Mouse (Mus musculus) 3T3-L1 (cell line): Measurements from ENCODE around the gene Icam1.

Source experiments
- DNase-seq: peaks from one replicate; pipeline ENCODE4 v3.0.0-alpha.2; 2015; ENCODE audit warnings: low read depth, low spot score

The Icam1 gene

DNA sequence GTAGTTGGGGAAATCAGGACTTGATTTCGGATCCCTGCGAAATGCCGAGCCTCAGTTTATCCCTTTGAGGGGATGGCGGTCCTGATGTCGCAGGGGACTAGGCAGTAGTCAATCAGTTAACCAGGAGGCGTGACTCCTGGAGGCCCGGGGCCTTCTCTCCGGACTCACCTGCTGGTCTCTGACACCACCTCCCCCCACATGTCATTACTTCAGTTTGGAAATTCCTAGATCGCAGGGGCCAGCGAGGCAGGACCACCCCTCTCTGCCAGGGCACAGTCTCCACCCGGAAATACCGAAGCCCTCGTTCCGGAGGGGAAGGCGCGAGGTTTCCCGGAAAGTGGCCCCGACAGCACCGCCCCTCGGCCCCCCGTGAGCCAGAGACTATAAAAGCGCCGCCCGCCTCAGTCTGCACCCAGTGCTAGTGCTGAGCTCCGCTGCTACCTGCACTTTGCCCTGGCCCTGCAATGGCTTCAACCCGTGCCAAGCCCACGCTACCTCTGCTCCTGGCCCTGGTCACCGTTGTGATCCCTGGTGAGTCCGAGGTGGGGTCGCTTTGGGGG lies at the start of gene Icam1:
TSS of gene Icam1 (plus strand) at position 415 of the 560 bp plus-strand sequence.
- DNase-seq: no peak

- peak; percentile 31 for DNase-seq
Observed at GRCm38 (mm10) chr9:20966008-20966407, 49.8 kb upstream of the Icam1 start.

- DNase-seq: no peak
Observed at GRCm38 (mm10) chr9:20966747-20967146, 49.0 kb upstream of the Icam1 start.

DNA sequence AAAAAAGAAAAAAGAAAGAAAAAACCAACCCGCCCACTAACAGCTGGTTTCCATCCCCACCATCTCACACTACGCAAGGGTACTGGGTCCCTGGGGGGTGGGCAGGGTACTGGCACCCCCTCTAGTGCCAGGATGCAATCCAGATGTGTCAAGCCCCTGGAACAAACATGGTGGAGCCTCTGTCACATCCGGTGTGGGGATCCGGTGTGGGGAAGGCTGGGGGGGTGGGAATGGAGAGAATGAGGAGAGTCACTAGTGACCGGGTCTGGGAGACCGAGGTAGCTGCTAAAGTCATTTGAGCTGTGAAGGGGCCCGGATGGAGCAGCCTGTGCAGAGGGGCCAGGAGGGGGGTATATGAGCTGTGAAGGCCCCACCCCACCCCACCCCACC lies 44.0 kb upstream of the Icam1 start:
- DNase-seq: no peak

- DNase-seq: peak; percentile 92
Observed at GRCm38 (mm10) chr9:20972141-20972992, 43.4 kb upstream of the Icam1 start.

- DNase-seq: peak; percentile 7
Observed at GRCm38 (mm10) chr9:20973001-20973681, 42.6 kb upstream of the Icam1 start.

DNA sequence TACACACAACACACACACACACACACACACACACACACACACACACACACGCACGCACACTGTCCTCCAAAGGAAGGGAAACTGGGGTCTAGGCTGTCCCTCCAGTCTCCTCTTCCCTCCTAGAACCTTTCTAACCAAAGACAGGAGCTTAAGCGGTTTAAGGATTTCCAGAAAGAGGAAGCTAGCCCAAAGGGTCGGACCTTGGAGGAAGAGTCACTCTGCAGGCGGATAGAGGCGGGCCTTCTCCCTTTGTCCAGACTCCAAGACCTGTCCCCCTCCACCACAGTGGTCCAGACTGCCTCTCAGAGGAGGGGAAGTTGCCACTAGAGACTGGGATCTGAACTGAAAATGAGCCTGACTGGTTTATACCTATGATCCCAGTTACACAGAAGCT lies 42.1 kb upstream of the Icam1 start:
- DNase-seq: peak; percentile 57

GRCm38 (mm10) chr9:20975431-20976215 lies 40.2 kb upstream of the Icam1 start:
- DNase-seq: peak; percentile 72

DNA sequence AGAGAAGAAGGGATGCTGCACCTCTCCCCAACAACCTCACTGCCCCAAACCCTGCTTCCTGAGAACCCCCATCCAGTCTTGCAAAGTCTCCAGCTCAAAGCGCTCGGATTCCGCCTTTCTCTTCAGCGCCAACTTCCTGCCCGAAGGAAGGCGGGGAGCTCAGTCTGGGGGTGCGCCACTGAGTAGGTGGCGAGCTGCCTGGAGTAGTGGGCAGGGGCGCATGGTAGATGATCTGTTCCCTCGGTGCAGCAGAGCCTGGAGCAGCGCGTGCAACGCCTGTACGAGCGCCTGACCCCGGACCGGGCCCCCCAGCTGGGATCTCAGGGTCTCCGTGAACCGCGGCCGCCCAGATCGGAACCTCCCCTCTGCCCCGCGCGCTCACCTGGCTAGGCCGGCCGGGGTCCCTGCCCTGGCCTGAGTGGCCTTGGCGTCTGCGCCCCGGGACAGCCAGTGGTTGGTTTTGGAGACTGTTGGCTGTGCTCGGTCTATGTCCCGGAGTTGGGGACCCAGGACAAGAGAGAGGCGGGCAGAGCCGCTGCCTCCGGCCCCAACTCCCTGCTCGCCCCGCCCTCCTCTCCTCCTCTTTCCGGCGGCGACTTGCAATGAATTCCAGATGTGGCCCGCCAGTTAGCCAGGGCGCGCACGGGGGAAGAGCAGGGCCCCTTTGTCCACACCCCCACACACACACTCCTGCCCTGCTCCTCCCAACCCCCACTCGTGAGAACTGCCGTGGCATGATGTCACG lies 39.4 kb upstream of the Icam1 start, which contains the start of gene S1pr2:
TSS of gene S1pr2 (minus strand) at position 566 of the 745 bp plus-strand sequence.
- peak; percentile 92 for DNase-seq

GRCm38 (mm10) chr9:20976961-20977689 lies 38.7 kb upstream of the Icam1 start:
- peak; percentile 30 for DNase-seq

DNA sequence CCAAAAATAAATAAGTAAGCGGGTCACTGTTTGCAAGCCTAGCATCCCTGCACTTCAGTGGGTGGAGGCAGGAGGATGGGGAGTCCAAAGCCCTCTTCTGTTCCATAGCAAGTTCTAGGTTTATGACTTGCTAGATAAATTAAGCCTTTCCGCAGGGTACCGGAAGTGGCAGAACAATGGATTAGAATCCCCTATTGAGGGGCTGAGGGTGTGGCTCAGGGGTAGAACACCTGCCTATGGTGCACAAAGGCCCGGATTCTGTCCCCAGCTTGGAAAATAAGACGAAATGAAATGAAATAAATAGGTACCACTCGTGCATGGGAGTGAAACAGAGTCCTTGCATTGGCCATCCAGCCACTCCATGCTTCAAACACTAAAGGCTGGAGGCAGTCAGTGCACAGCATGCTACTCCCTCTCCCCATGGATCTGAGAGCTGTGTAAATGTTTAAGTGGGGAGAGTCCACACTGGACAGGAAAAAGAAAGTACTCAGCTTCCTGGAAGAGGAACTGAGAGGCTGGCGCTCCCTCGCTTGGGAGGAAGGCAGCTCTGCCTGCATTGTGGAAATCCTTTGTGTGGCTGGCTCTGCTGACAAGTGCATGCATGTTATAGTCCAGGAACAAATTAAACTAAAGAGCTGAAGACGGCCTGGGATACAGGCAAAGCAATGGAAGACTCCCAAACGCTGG lies 37.2 kb upstream of the Icam1 start:
- DNase-seq: no peak

- no peak for DNase-seq
Observed at GRCm38 (mm10) chr9:20979181-20979580, 36.6 kb upstream of the Icam1 start.

DNA sequence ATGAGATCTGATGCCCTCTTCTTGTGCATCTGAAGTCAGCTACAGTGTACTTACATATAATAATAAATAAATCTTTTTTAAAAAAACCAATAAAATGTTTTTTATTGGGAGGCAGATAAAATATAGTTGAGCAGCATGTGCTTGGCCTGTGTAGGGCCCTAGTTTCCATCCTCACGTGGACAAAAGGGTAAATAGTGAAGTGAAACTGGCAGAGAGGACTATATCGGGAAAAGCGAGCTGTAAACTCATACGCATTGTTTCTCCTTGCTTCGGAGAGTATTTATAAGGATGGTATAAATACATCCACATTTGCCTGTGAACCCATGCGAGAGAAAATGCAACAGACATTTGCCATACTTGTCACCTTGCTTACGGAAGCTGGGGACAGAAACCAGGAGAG lies 36.0 kb upstream of the Icam1 start:
- no peak for DNase-seq

GRCm38 (mm10) chr9:20982171-20982570 lies 33.6 kb upstream of the Icam1 start:
- no peak for DNase-seq

DNA sequence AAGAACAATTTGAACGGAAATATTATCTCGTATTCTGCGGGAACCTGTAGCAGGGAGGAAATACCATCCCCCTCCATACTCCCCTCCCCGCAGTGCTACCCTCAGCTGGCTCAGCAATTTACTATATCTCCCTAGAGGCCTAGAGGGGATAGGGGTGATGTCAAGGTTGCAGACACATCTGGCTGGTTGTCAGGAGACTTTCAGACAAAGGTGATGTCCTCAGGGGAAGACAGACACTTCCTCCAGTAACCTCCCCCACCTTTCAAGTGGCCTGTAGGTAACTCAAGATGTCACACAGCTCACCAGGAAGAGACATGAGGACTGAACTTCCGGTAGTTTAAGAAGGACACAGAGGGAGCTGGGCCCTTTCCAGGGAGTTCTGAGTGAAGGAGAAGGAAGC lies 32.6 kb upstream of the Icam1 start:
- DNase-seq: no peak

GRCm38 (mm10) chr9:20986952-20987686 lies 28.7 kb upstream of the Icam1 start:
- DNase-seq: no peak

DNA sequence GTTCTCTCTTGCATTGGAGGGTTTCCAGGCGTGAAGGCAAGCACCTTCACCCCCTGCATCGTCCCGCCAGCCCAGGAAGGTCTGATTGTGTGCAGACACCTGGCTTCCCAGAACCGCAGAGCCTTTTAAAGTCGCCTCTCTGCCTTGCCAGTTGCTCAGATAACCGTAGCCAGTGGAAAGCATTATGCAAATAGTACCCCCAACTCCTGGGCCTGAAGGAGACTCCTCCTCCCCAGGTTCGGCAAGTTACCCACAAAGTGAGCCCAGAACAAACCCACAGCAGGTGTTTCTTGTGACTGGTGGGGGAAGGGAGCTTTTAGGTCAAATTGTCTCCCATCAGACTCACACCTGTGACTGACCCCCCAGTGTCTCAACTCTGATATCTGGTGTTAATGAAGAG lies 27.8 kb upstream of the Icam1 start:
- DNase-seq: no peak

DNA sequence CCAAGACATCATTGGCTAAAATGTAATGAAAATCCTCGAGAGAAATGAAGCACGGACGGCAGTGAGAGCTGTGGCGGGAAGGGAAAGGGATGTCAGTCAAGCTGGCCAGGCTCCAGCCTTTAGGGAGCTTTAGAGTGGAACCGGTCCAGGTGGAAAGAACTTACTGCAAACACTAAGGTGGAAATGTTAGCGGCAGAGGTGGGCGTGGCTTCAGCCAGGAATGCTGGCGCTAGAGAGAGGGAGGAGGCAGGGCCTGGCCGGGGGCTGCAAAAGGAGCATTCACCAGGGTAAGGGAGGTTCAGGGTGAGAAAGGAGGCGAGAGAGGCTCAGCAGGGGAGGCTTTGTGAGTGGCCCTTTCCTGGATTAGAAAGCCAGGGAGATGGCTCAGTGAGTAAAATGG lies 24.9 kb upstream of the Icam1 start:
- no peak for DNase-seq

GRCm38 (mm10) chr9:20991587-20991986 lies 24.2 kb upstream of the Icam1 start:
- DNase-seq: no peak
